Mouse (Mus musculus) spleen, embryonic (tissue): ENCODE results near the gene Fars2.

Experiments used
- CTCF ChIA-PET: fragments of 350-600 bp; sonication (Branson Sonifier 250); formaldehyde crosslinking; loops from one replicate; lab custom pipeline; 2022; lab: Charles Lee

Fars2 gene

DNA sequence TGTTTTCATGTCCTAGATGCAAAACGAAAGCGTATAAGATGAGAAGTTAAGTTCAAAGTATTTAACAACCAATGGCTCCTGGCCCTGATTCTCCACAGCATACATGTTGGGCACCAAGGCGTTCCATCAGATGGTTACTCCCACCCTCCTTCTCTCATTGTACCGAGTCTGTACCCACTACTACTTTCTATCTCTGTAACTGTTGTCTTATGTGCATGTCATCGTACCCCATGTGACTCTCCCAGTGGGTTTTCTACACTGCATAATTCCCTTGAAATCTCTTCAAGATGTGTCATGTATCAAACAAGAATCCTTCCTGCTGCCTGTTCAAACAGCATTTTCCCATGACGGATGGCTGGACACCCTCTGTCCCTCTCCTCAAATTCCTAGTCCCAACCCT is 388.5 kb downstream of the Fars2 start:
- CTCF ChIA-PET: no interaction called here

DNA sequence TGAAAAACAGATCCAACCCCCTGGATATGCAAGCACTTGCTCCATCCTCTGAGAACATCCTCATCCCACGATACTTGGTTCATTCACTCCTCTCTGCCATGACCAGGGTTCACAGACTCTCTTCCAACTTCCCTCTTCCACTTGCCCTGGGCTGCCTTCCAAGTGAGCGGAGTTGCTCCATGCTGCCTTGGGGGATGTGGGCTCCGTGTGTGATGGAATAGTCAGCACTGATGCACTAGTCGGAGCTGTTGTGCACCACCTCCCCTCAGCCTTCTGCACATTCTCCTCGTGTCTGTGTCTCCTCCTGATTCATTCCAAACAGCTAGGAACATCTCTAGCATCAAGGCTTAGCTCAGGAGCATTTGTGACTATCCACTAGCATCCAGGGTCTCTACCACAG is 389.1 kb downstream of the Fars2 start:
- CTCF ChIA-PET: no interaction called here

GRCm38 (mm10) chr13:36510161-36510560 is 392.9 kb downstream of the Fars2 start:
- CTCF ChIA-PET: no interaction called here

GRCm38 (mm10) chr13:36513126-36513525 is 395.9 kb downstream of the Fars2 start:
- CTCF ChIA-PET: interaction anchor here (0.6 kb wide), 1 partner anchor 1720 kb away, joined by 5 read pairs; no protein-coding TSS in a partner anchor

GRCm38 (mm10) chr13:36518144-36518571 is 400.9 kb downstream of the Fars2 start:
- CTCF ChIA-PET: no interaction called here

DNA sequence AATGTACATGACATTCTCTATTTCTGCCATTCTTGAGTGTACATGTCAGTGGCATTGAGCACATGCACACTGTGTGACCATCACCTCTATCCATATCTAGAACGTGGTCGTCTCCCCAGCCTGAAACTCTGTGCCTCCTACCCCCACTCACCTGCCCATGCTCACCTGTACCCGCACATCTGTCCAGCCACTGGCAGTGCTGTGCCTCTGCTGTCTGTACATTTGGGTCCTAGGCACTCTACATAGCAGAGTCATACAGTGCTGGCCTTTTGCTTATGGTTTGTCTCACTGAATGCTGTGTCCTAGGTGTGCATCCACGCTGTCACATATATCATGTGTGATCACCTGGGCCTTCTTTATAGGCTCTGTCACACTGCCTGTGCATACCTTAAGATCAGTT is 410.5 kb downstream of the Fars2 start:
- CTCF ChIA-PET: no interaction called here

- CTCF ChIA-PET: no interaction called here
Measured at GRCm38 (mm10) chr13:36528223-36528895, 411.1 kb downstream of the Fars2 start.

DNA sequence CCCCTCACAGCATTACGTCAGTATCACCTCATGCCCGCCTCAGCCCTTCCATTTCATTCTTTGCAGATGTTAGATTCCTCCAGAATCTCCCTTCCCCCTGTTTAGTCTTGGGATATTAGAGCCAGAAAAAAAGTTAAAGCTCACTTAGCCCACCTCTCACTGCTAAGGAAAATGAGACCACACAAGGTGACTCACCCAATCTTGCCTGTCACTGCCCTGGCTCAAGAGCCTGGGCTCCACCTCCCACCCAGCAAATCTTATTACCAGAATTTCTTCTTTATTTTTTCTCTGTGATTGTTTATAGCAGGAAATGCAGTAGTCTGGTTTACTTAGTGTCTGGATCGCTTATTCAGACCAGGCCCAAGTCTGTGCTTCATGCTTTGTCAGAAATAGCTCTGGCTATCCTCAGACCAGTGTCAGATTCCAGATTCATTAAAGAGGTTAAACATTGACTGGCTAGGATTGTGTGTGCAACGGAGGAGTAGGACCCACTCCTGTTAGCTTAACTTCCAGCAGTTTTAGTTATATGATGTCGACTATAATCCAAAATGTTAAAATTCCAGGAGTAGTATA is 412.3 kb downstream of the Fars2 start:
- CTCF ChIA-PET: no interaction called here

DNA sequence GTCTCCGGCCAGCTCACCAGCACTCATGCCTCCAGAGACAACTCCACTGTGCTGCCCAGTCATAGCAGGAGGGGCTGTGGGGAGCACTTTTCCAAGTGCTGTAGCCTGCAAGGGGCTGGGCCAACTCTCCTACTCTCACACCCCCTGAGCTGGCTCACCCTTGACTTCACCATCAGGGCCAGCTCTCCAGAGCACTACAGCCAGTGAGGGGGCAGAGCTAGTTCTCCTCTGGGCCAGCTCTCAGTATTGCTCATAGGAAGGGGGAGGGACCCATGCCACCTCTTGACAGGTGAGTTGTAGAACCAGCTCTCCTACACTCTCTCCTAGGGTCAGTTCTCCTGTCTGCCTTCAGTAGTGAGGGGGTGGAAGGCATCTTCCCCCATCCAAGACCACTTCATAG is 413.6 kb downstream of the Fars2 start:
- CTCF ChIA-PET: no interaction called here

GRCm38 (mm10) chr13:36531893-36532292 is 414.7 kb downstream of the Fars2 start:
- CTCF ChIA-PET: no interaction called here

- CTCF ChIA-PET: no interaction called here
Measured at GRCm38 (mm10) chr13:36533071-36533470, 415.9 kb downstream of the Fars2 start.

- CTCF ChIA-PET: no interaction called here
Measured at GRCm38 (mm10) chr13:36533518-36533917, 416.3 kb downstream of the Fars2 start.

DNA sequence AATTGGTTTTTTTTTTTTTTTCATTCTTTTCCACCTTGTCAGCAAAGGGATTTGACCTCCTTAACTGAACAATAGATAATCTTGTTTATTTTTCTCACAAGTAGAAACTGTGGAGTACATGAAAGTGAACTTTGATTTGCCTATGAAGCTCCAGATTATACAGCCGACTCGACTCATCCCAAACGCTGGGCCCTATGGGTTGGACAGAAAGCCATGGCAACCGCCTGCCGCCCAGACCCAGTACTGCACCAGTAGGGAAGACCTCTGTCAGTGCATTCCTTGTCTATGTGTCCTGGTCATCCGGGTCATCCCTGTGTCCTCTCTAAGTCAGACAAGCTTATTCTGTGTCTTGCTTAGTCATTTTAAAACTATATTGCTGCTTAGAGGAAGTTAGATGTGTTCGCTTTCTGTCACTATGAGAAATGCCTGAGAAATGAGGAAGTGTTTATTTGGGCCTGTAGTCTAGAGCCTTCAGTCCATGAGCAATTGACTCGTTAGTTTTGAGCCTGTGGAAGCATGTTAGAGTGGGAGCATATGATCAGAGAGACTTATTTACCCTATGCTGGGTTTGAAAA is 416.8 kb downstream of the Fars2 start:
- CTCF ChIA-PET: no interaction called here

DNA sequence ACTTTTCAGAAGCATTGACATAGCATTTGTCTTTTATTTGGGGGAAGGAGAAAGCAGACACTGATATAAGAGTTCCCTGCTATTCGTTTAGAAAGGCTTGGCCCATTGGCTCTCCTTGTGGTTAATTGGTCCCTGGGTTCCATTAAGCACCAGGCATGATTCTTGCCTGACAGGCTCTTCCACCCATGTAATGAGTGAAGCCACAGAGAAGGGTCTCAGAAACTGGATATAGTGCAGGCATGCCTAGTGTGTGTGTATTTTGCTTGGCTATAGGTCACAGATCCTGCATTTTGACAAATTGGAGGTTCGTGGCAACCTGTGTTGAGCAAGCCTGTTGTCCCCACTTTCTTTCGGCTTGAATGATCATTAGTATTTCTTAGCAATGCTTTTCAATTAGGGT is 420.4 kb downstream of the Fars2 start:
- CTCF ChIA-PET: no interaction called here

DNA sequence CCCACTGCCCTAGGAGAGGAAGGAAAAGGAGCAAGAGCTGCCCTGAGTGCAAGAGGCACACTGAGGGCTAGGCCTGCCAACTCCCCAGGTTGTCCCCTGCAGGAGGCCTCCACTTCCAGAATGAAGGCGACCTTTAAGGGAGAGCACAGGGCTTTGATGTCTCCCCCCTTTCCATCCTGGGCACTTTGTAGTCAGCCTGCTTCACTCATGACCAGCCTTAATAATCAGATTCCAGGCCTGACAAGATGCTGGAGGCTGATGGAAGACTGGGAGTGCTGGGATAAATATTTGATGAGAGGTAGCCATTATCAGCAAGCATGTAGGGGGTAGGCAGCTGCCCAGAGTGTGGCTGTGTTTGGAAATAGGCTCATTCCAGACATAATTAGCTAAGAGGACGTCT is 421.2 kb downstream of the Fars2 start:
- CTCF ChIA-PET: no interaction called here

DNA sequence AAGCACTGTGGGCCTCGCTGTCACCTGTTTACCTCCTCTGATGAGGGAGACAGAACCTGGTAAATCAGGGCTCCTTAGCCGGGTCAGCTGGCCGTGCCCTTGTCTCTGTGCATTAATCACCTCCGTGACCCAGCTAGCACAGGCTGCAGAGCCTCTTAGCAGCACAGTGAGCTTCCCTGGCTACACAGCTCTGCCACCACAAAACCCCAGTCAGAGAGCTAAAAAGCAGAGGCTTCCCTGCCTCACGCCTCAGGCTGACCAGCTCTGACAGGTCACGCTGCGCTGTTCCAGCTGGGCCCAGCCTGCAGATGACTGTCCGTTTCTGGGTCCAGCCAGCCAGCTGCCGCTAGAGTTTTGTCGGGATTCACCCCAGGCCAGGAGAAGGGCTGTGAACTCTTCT is 423.0 kb downstream of the Fars2 start:
- CTCF ChIA-PET: no interaction called here

DNA sequence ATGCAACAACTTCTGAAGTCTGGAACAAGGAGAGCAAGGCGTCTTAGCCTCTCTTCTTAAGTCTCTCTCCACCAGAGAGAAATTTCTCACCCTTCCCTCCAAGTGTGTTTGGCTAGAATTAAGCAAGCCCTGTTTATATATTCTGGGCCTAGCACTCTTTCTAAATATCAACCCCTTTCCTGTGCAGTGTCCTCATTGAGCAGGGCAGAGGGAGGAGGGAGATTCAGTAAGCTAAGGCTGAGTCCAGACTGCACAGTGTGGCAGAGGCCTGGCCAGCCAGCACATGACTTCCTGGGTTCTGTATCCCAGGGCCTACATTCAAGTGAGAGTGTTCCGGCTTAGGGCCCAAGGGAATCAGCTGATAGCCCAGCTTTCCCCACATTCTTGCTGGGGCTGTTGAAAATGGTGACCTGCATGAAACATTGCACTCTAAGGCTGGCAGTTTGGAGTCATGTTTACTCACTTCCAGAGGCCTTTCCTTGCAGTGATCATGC is 424.1 kb downstream of the Fars2 start:
- CTCF ChIA-PET: no interaction called here

DNA sequence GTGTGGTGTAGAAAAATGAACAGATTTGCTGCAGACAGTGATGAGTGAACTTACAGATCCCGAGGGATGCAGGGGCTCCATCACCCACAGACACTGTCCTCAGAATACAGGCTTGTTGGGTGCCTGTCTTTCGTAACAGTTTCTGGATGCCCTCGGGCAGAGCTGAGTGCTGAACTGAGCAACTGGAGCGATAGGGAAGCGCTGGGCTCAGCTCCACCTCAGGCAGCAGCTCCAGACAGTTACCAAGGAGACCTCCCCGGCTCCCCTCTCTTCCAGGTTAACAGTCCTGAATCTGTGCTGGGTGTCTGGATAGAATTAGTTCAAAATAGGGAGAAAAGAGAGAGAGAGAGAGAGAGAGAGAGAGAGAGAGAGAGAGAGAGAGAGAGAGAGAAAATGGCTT is 433.5 kb downstream of the Fars2 start:
- CTCF ChIA-PET: interaction anchor here (0.7 kb wide), 2 partner anchors 65 to 989 kb away, joined by 3 read pairs; no protein-coding TSS in a partner anchor

GRCm38 (mm10) chr13:36552522-36553246 is 435.5 kb downstream of the Fars2 start:
- CTCF ChIA-PET: no interaction called here

DNA sequence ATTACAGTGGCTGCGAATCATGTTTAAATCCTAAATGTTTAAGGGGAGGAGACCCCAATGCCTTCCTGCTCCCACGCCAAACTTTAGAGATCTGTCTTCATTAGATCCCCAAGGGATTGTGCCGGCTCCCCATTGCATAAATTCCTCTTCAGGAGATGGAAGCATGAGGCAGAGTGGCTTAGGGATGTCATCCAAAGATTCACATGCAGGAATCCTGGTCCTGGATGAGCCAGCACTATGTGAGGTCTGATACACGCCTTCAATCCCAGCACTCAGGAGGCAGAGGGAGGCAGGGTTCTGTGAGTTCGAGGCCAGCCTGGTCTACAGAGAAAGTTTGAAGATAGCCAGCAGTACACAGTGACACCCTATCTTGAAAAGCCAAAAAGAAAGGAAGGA is 436.0 kb downstream of the Fars2 start:
- CTCF ChIA-PET: no interaction called here

DNA sequence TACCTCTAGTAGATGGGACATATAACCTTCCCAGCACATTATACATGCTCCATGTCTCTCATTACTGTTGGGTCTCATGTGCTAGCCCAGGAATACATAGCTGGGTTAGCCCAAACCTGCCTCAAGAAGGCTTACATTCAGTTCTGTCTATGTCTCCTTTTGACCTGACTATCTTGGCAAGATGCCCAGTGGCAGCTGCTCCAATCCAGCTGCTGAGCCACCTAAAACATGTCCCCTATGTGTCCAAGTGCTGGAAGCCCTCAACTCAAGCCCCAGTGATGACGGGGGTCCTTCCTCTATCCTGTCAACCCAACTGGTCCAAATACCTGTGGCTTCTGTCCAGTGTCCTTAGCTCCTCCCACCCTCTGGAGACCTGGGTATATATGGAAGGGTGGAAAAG is 437.5 kb downstream of the Fars2 start:
- CTCF ChIA-PET: no interaction called here
